Comparison of ENCODE assay signal across 10 mouse cellular contexts in genomic region chr13:51737033-51737948, GRCm38 (mm10). TPM values are rescaled to one million over a fixed set of nuclear protein-coding genes. Genes with fewer than 3 reads are reported as not detected.
DNase-seq lines count a peak whose midpoint lies in the region; ATAC-seq and TF ChIP-seq lines count a peak whose summit lies in the region.
"Had no signal": no experiment of that assay in that cellular context is flagged by ENCODE, and none has a peak within 500 bp of the region (broad histone marks: within the 10 kb centered on the region; RNA-seq: fewer than 3 reads in every experiment).

No protein-coding gene starts in this region.

- DNase-seq in lung, adult 2 months: no peak
- DNase-seq in layer of hippocampus, postnatal 14 days (ENCODE audit: low spot score in 2 of 2): no peak
- no peak for DNase-seq in adrenal gland, adult 18-20 months (ENCODE audit: low spot score in 2 of 2)
- DNase-seq: kidney, adult 2 months had no signal

- no peak overlapping the region for H3K4me3 ChIP-seq in forebrain, embryonic 12.5 days (replicated peaks)
- no peak overlapping the region for H3K4me3 ChIP-seq in forebrain, embryonic 15.5 days
- H3K4me3 ChIP-seq in lung, embryonic 16.5 days (ENCODE audit: low read length): no peak overlapping the region
- no peak overlapping the region for H3K4me3 ChIP-seq in lung, adult 2 months (replicated peaks; ENCODE audit: extremely low read depth, low read depth, low read length)
- peak overlapping the region; percentile 2 for H3K4me3 ChIP-seq in bone marrow, adult 2 months (replicated peaks; ENCODE audit: control insufficient read depth, low read depth, low read length)
- H3K4me3 ChIP-seq in liver, embryonic 15.5 days (replicated peaks): peak overlapping the region; percentile 20
- H3K4me3 ChIP-seq: limb, embryonic 13.5 days had no signal

- no peak for ATAC-seq in forebrain, embryonic 12.5 days (ENCODE audit: low FRiP score)
- ATAC-seq in forebrain, embryonic 15.5 days (replicated peaks): no peak
- ATAC-seq in lung, embryonic 16.5 days (ENCODE audit: low read depth): no peak
- ATAC-seq in liver, embryonic 15.5 days (ENCODE audit: insufficient read depth): peak; percentile 11; the same call in 1 of the 2 replicates

- TF ChIP-seq CTCF in lung, adult 2 months (IDR thresholded peaks at IDR 0.05; ENCODE audit: insufficient read depth, low read length): no peak
- TF ChIP-seq CTCF in bone marrow, adult 2 months (IDR thresholded peaks at IDR 0.05; ENCODE audit: control insufficient read depth, insufficient read depth, low read length): no peak

- H3K9ac ChIP-seq in forebrain, embryonic 12.5 days: peak overlapping the region; percentile 4; the same call in 1 of the 2 replicates
- no peak overlapping the region for H3K9ac ChIP-seq in forebrain, embryonic 15.5 days (replicated peaks)
- H3K9ac ChIP-seq in lung, embryonic 16.5 days (ENCODE audit: low read length): no peak overlapping the region
- peak overlapping the region; percentile 38; the same call in 1 of the 2 replicates for H3K9ac ChIP-seq in liver, embryonic 15.5 days
- H3K9ac ChIP-seq: limb, embryonic 13.5 days had no signal

- no peaks in the 10 kb centered on the region for H3K36me3 ChIP-seq in forebrain, embryonic 12.5 days (replicated peaks)
- no peaks in the 10 kb centered on the region for H3K36me3 ChIP-seq in forebrain, embryonic 15.5 days
- H3K36me3 ChIP-seq in lung, embryonic 16.5 days (ENCODE audit: control insufficient read depth, insufficient read depth, low read length): no peaks in the 10 kb centered on the region
- H3K36me3 ChIP-seq in liver, embryonic 15.5 days (replicated peaks): no peaks in the 10 kb centered on the region
- H3K36me3 ChIP-seq: limb, embryonic 13.5 days had no signal

- no peaks in the 10 kb centered on the region for H3K9me3 ChIP-seq in forebrain, embryonic 12.5 days
- H3K9me3 ChIP-seq in forebrain, embryonic 15.5 days: no peaks in the 10 kb centered on the region
- no peaks in the 10 kb centered on the region for H3K9me3 ChIP-seq in lung, embryonic 16.5 days (ENCODE audit: control insufficient read depth, low read length)
- H3K9me3 ChIP-seq in liver, embryonic 15.5 days (replicated peaks): no peaks in the 10 kb centered on the region
- H3K9me3 ChIP-seq: limb, embryonic 13.5 days had no signal

- peaks cover 13% of the 10 kb centered on the region for H3K4me1 ChIP-seq in forebrain, embryonic 12.5 days
- peaks cover 5% of the 10 kb centered on the region for H3K4me1 ChIP-seq in forebrain, embryonic 15.5 days
- peaks cover 8% of the 10 kb centered on the region for H3K4me1 ChIP-seq in lung, embryonic 16.5 days (replicated peaks; ENCODE audit: control insufficient read depth, insufficient read depth, low read length)
- H3K4me1 ChIP-seq in lung, adult 2 months (ENCODE audit: control insufficient read depth, insufficient read depth, low read length): no peaks in the 10 kb centered on the region; the same call in 1 of the 2 replicates
- H3K4me1 ChIP-seq in bone marrow, adult 2 months (ENCODE audit: control insufficient read depth, insufficient read depth, low read length): peaks cover 39% of the 10 kb centered on the region
- H3K4me1 ChIP-seq in liver, embryonic 15.5 days (replicated peaks): peaks cover 80% of the 10 kb centered on the region
- H3K4me1 ChIP-seq: limb, embryonic 13.5 days had no signal

- H3K4me2 ChIP-seq in forebrain, embryonic 12.5 days: no peak overlapping the region
- no peak overlapping the region for H3K4me2 ChIP-seq in forebrain, embryonic 15.5 days (replicated peaks)
- H3K4me2 ChIP-seq in lung, embryonic 16.5 days (ENCODE audit: low read depth, low read length): no peak overlapping the region
- peak overlapping the region; percentile 66 for H3K4me2 ChIP-seq in liver, embryonic 15.5 days
- H3K4me2 ChIP-seq: limb, embryonic 13.5 days had no signal

- no peak overlapping the region for H3K27ac ChIP-seq in forebrain, embryonic 12.5 days
- H3K27ac ChIP-seq in forebrain, embryonic 15.5 days (replicated peaks): no peak overlapping the region
- 0 out of 2 replicates have a peak overlapping the region, but pooled peaks have one; percentile 1 for H3K27ac ChIP-seq in lung, embryonic 16.5 days (ENCODE audit: low read length)
- peak overlapping the region; percentile 74 for H3K27ac ChIP-seq in bone marrow, adult 2 months (ENCODE audit: control insufficient read depth, insufficient read depth, low read depth, low read length, poor library complexity)
- peak overlapping the region; percentile 89 for H3K27ac ChIP-seq in liver, embryonic 15.5 days (replicated peaks)
- H3K27ac ChIP-seq: limb, embryonic 13.5 days had no signal

- H3K27me3 ChIP-seq in forebrain, embryonic 12.5 days: no peaks in the 10 kb centered on the region
- no peaks in the 10 kb centered on the region for H3K27me3 ChIP-seq in forebrain, embryonic 15.5 days
- no peaks in the 10 kb centered on the region for H3K27me3 ChIP-seq in lung, embryonic 16.5 days (ENCODE audit: control insufficient read depth, insufficient read depth, low read depth, low read length)
- no peaks in the 10 kb centered on the region for H3K27me3 ChIP-seq in liver, embryonic 15.5 days
- H3K27me3 ChIP-seq: limb, embryonic 13.5 days had no signal

- TF ChIP-seq POLR2A in lung, adult 2 months (IDR thresholded peaks at IDR 0.05; ENCODE audit: borderline replicate concordance, extremely low read depth, low read depth, low read length): no peak
- TF ChIP-seq POLR2A in bone marrow, adult 2 months (IDR thresholded peaks at IDR 0.05; ENCODE audit: borderline replicate concordance, control insufficient read depth, low read depth, low read length): no peak

- WGBS in forebrain, embryonic 12.5 days: 76% methylated on average over 20 of the region's 20 CpGs
- 83% methylated on average over 20 of the region's 20 CpGs for WGBS in forebrain, embryonic 15.5 days
- 56% methylated on average over 20 of the region's 20 CpGs for WGBS in lung, embryonic 16.5 days
- WGBS in lung, adult 2 months: 66% methylated on average over 20 of the region's 20 CpGs
- WGBS in bone marrow, adult 2 months: 9% methylated on average over 20 of the region's 20 CpGs
- 10% methylated on average over 20 of the region's 20 CpGs for WGBS in liver, embryonic 15.5 days (ENCODE audit: insufficient replicate concordance)

RNA-seq across cellular contexts. Expression of gene Sema4d, which starts 56.3 kb away (rescaled TPM):
- polyA plus RNA-seq in forebrain, embryonic 12.5 days (2016; fragmentation: Nextera tagmentation; extraction: Ambion mirVana): 8.2 and 11.4 TPM in 2 replicates
- polyA plus RNA-seq in forebrain, embryonic 15.5 days (2015; fragmentation: Nextera tagmentation; extraction: Ambion mirVana): 18.7 and 20.7 TPM in 2 replicates
- polyA plus RNA-seq in lung, embryonic 16.5 days (2015; fragmentation: Nextera tagmentation; extraction: Ambion mirVana): 9.0 and 9.8 TPM in 2 replicates
- polyA plus RNA-seq in lung, adult 2 months (2012; rRNA removed): 15.0 and 23.3 TPM in 2 replicates
- polyA plus RNA-seq in bone marrow, adult 2 months (2011; ENCODE audit: insufficient read depth, insufficient read length, low replicate concordance, missing spikeins): 9.3 and 23.0 TPM in 2 replicates
- polyA plus RNA-seq in liver, embryonic 15.5 days (2015; fragmentation: Nextera tagmentation; extraction: Ambion mirVana): 3.8 and 4.6 TPM in 2 replicates
- 100 to 1,000 TPM; 154 to 165 TPM for total RNA-seq in layer of hippocampus, postnatal 14 days (2021)
- total RNA-seq in adrenal gland, adult 18-20 months (2021): 10 to 100 TPM in 1 of 2 experiments, 1 to 10 TPM in 1; 8.0 to 13.5 TPM

Comparison
In these comparisons a context has a peak if more than half of its experiments do, and no peak if none do; other contexts are left out.
1. H3K9ac ChIP-seq: peak in forebrain, embryonic 12.5 days (single experiment) and liver, embryonic 15.5 days (single experiment); none in forebrain, embryonic 15.5 days (single experiment) and lung, embryonic 16.5 days (single experiment).
2. H3K27ac ChIP-seq: peak in lung, embryonic 16.5 days (single experiment), bone marrow, adult 2 months (single experiment) and liver, embryonic 15.5 days (single experiment); none in forebrain, embryonic 12.5 days (single experiment) and forebrain, embryonic 15.5 days (single experiment).
3. H3K4me3 ChIP-seq: peak in bone marrow, adult 2 months (single experiment) and liver, embryonic 15.5 days (single experiment); none in forebrain, embryonic 12.5 days (single experiment), forebrain, embryonic 15.5 days (single experiment), lung, embryonic 16.5 days (single experiment) and lung, adult 2 months (single experiment).